Mouse (Mus musculus) ES-E14 (cell line): ENCODE results near the gene Efl1.
A peak's percentile ranks its signal among the peaks of the same experiment; 100 is the strongest.
"Not testable (repeated sequence)": the region's sequence is repeated elsewhere in the genome, so short reads cannot be mapped to it uniquely, and the experiment has no call there.

Source experiments
- CHD2 ChIP-seq: IDR thresholded peaks from 2 replicates; pipeline ENCODE4 v1.6.1; 2014; ENCODE audit warnings: mild to moderate bottlenecking, low read depth, low read length, inconsistent platforms
- HCFC1 ChIP-seq: IDR thresholded peaks from 2 replicates; pipeline ENCODE4 v1.6.1; 2012; ENCODE audit warnings: low read length, inconsistent platforms, borderline replicate concordance; ENCODE audit not compliant: insufficient read depth
- MAFK ChIP-seq: IDR thresholded peaks from 2 replicates; pipeline ENCODE4 v1.6.1; 2014; ENCODE audit warnings: mild to moderate bottlenecking, low read depth, low read length, inconsistent platforms; ENCODE audit not compliant: insufficient read depth
- ZC3H11A ChIP-seq: IDR thresholded peaks from 2 replicates; pipeline ENCODE4 v1.6.1; 2012; ENCODE audit warnings: low read depth, mild to moderate bottlenecking, inconsistent platforms, low read length, borderline replicate concordance
- ZNF384 ChIP-seq: IDR thresholded peaks from 2 replicates; pipeline ENCODE4 v1.6.1; 2012; ENCODE audit warnings: low read depth, low read length, inconsistent platforms

- not testable (repeated sequence) for TF ChIP-seq ZNF384, MAFK, ZC3H11A, CHD2
- peak; percentile 43; the same call in 1 of the 2 replicates for TF ChIP-seq HCFC1
Measured at GRCm38 (mm10) chr7:82770957-82771660, 122.7 kb downstream of the Efl1 start.
